Mouse (Mus musculus) testis, adult 2 months (tissue): ENCODE data around the gene Adam15. TPM values are rescaled to one million over a fixed set of nuclear protein-coding genes. Genes with fewer than 3 reads are reported as not detected.

ENCODE experiments used
- H3K27ac ChIP-seq: fragments of 200-500 bp; 2 replicates; pipeline ENCODE4 v1.5.1; 2012; ENCODE audit warnings: low read depth, low read length; ENCODE audit not compliant: control insufficient read depth, insufficient read depth
- H3K27me3 ChIP-seq: fragments of 200-500 bp; 2 replicates; pipeline ENCODE4 v1.6.1; 2012; ENCODE audit warnings: mild to moderate bottlenecking, low read length, moderate library complexity; ENCODE audit not compliant: control insufficient read depth, insufficient read depth
- H3K36me3 ChIP-seq: fragments of 200-500 bp; 2 replicates; pipeline ENCODE4 v1.6.1; 2012; ENCODE audit warnings: mild to moderate bottlenecking, low read length; ENCODE audit not compliant: control insufficient read depth, insufficient read depth
- H3K4me1 ChIP-seq: fragments of 200-500 bp; 2 replicates; pipeline ENCODE4 v1.6.1; 2012; ENCODE audit warnings: low read length; ENCODE audit not compliant: control insufficient read depth, insufficient read depth
- H3K4me3 ChIP-seq: fragments of 200-500 bp; 2 replicates; pipeline ENCODE4 v1.5.1; 2012; ENCODE audit warnings: low read depth, mild to moderate bottlenecking, low read length, moderate library complexity, mixed read lengths; ENCODE audit not compliant: control insufficient read depth
- CTCF ChIP-seq: fragments of 200-500 bp; IDR thresholded peaks from 2 replicates; pipeline ENCODE4 v1.5.1; 2012; ENCODE audit warnings: low read depth, mild to moderate bottlenecking, inconsistent platforms, low read length, moderate library complexity; ENCODE audit not compliant: control insufficient read depth, insufficient read depth, insufficient replicate concordance
- POLR2A ChIP-seq: fragments of 200-500 bp; IDR thresholded peaks from 2 replicates; pipeline ENCODE4 v1.6.1; 2012; ENCODE audit warnings: low read depth, mild to moderate bottlenecking, inconsistent platforms, low read length, moderate library complexity; ENCODE audit not compliant: control insufficient read depth
- polyA plus RNA-seq: library from polyadenylated mRNA; depleted of rRNA; stranded (reverse); fragments of >200 nt; gene quantifications from 2 replicates; pipeline ENCODE4 v1.2.3, GENCODE M21; 2012

Gene Adam15
- polyA plus RNA-seq, 1 experiment: 39.7 TPM

DNA sequence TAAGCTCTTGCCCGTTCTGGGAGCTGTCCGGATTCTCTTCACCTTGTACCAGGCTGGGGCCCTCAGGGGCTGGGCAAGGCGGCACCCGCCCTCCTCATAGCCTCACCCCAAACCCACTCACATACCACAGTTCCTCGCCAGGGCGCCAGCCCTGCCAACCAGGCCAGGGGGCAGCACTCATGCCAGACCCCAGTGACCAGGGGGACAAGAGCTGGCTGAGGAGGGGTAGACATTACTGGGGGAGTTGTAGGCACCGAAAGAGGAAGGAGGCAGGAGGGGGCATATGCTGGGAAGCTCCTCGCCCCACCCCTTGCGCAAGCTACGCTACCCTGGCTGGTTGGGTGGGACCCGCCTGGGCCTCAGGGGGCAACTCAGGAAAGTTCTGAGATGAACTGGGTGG is 37.8 kb upstream of the Adam15 start:
- Histone ChIP-seq H3K27ac (no peak overlapping the region), H3K27me3 (no peaks in the 10 kb centered on the region)

DNA sequence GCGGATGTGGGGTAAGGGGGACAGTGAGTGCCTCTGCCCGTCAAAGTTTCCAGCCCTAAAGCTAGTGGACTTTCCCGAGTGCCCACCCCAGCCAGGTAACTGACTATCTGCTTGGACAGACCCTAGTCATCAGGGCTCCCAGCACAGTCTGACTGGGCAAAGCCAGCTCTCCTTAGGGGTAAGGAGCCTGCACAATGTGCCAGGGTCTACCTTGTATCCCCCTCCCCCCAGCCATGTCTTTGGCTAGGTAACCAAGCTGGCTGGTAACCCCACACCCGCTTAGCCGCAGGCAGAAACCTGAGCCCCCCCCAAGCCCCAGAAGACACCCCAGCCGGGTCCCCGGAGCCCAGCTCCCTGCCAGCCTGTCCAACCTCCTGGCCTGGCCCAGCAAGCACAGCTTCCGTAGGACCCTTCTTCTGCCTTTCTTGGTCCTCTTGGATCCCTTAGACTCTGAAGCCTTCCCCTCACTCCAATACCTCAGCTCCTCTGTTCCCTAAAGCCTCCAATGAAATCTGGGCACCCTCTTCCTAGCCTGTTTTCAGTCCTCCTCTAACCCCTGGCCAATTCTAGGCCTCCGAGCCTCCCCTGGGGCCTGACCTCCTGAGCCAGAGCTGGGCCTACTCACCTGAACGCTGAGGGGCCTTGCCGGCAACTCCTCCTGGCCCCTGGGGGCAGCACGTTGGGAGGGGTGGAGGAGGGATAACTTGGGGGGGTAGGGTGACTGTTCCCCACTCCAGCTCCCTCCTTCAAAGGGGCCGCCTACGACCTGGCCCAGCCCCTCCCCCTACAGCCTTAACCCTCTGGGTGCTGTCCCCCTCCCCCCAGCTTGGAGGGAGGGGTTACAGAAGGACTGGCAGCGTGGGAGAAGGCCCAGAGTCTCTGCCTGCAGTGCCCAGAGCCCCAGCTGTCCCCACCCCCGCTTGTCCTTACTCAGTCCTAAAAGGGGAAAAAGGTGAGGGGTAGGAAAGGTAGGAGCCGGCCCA is 36.9 kb upstream of the Adam15 start:
- Histone ChIP-seq H3K4me1 (peaks cover 9% of the 10 kb centered on the region), H3K36me3 (no peaks in the 10 kb centered on the region), H3K4me3 (no peak overlapping the region), H3K27ac (no peak overlapping the region), H3K27me3 (no peaks in the 10 kb centered on the region)
- TF ChIP-seq POLR2A (no peak), CTCF (no peak)

More for the DNA sequence above, 37.8 kb upstream of the Adam15 start:
- Histone ChIP-seq H3K4me1 (peaks cover 9% of the 10 kb centered on the region), H3K4me3 (no peak overlapping the region), H3K36me3 (no peaks in the 10 kb centered on the region)
- TF ChIP-seq CTCF (no peak), POLR2A (no peak)

DNA sequence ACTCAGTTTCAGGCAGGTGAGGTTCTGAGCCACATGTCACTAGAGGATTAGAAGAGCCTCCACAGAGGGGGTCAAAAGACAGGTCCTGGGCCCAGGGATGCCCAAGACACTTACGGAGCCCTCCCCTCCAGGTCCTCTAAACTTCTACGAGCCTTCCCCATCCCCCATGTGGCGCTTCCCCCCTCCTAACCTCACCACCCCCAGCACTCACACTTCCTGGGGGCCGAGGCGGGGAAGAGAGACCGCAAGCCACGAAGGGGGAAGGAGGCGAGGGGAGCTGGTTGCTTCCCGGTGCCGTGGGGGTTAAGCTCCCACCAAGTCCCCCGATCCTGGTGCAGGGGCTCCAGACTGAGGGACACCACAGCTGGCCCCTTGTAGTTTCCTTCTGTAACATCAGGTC is 35.7 kb upstream of the Adam15 start:
- H3K27ac ChIP-seq: no peak overlapping the region
- H3K4me3 ChIP-seq: no peak overlapping the region
- H3K27me3 ChIP-seq: no peaks in the 10 kb centered on the region
- no peaks in the 10 kb centered on the region for H3K36me3 ChIP-seq
- H3K4me1 ChIP-seq: peaks cover 3% of the 10 kb centered on the region; the same call in 1 of the 2 replicates
- no peak for TF ChIP-seq POLR2A
- TF ChIP-seq CTCF: no peak

DNA sequence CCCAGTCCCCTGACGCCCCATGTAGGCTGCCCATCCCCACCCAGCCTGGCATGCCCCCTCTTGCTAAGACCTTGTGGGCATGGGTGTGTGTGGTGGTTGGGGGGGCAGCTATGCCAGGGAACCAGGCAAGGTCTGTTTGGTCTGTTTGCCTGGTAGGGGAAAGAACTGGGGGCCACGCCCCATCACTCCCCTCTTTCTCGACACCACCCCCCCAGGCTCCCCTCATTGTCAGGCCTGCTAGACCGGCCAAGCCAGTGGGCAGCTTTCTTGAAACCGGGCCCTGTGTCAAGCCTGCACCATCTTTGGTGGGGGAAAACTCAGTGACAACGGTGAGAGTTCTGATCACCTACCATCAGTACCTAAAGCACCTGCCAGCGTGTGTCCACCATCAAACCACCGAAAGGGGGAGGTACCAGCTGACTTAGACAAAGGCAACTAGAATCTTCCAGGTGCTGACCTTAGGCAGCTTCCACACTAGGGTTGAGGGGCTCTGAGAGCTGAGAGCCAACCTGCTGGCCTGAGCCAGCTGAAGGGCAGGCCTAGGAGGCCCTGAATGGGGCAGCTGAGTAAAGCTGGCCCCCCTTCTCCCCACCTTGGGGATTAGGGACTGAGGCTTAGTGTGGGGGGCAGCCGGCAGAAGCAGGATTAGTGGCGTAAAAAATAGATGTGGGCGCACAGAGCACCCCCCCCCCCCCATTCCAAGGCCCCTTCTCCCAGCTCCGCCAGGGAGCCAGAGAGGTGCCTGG is 34.7 kb upstream of the Adam15 start:
- TF ChIP-seq POLR2A: no peak
- TF ChIP-seq CTCF: no peak
- no peaks in the 10 kb centered on the region; the same call in 1 of the 2 replicates for H3K4me1 ChIP-seq
- H3K36me3 ChIP-seq: no peaks in the 10 kb centered on the region
- no peak overlapping the region for H3K4me3 ChIP-seq
- no peak overlapping the region for H3K27ac ChIP-seq
- no peaks in the 10 kb centered on the region for H3K27me3 ChIP-seq

DNA sequence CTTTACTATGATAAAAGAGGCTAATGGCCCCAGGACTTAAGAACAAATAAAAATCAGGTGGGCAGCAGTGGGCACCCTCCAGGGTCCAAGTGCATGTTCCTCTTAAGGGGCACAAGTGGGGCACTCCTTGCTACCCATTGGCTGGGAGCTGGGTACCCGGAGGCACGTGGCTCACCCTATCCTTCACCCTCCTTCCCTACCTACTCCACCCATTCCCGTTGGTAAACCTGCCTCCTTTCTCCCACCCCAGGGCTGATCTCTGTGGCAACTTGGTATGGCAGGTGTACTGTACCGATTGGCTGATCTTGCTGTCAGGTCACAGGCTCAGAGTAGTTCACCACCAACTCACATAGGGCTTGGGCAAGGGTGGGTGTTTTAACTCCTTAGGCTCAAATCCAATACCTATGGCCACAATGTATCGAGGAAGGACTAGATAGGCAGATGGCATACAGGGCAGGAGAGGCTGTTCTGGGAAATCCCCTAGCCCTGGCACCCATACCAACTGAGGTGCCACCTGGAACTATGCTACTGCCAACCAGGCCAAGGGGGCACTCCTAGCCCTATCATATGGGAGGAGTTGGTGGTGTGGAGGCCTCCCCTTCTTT is 34.0 kb upstream of the Adam15 start:
- H3K4me1 ChIP-seq: no peaks in the 10 kb centered on the region; the same call in 1 of the 2 replicates
- no peak overlapping the region for H3K4me3 ChIP-seq
- no peak overlapping the region for H3K27ac ChIP-seq
- no peaks in the 10 kb centered on the region for H3K27me3 ChIP-seq
- TF ChIP-seq CTCF: no peak
- TF ChIP-seq POLR2A: no peak
- no peaks in the 10 kb centered on the region for H3K36me3 ChIP-seq

DNA sequence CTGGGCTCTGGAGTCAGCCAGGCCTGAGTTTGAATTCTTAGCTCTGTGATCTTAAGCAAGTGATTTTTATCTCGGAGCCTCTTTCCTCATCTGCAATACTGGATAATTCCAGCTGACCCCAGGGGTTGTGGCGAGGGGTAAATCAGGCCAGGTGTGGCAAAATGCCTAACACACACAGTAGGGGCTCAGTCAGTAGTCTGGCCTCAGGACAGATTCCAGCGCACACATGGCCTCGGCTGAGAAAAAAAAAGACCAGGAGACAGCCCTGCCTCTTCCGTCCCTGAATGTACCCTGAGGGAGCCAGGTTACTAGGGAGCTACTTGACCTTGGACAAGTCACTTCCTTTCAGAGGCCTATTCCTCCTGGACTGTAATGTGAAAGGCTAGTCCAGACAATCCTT is 33.2 kb upstream of the Adam15 start:
- TF ChIP-seq POLR2A: no peak
- TF ChIP-seq CTCF: no peak
- peaks cover 3% of the 10 kb centered on the region for H3K4me1 ChIP-seq
- no peak overlapping the region for H3K27ac ChIP-seq
- H3K4me3 ChIP-seq: no peak overlapping the region
- H3K36me3 ChIP-seq: no peaks in the 10 kb centered on the region
- H3K27me3 ChIP-seq: no peaks in the 10 kb centered on the region
